Mouse (Mus musculus) heart, adult 2 months (tissue): ENCODE data around the gene Podnl1.

ENCODE experiments used
- CTCF ChIP-seq: fragments of 200-600 bp; IDR thresholded peaks from 2 replicates; pipeline ENCODE4 v1.8.1; 2022; ENCODE audit warnings: antibody characterized with exemption, mild to moderate bottlenecking, moderate library complexity
- EP300 ChIP-seq: fragments of 200-500 bp; IDR thresholded peaks from 2 replicates; pipeline ENCODE4 v1.6.1; 2011; ENCODE audit warnings: low read depth, low read length, control low read depth; ENCODE audit not compliant: insufficient read depth
- POLR2A ChIP-seq: fragments of 200-500 bp; IDR thresholded peaks from 2 replicates; pipeline ENCODE4 v1.6.1; 2011; ENCODE audit warnings: mild to moderate bottlenecking, low read depth, low read length, control low read depth; ENCODE audit not compliant: insufficient read depth

DNA sequence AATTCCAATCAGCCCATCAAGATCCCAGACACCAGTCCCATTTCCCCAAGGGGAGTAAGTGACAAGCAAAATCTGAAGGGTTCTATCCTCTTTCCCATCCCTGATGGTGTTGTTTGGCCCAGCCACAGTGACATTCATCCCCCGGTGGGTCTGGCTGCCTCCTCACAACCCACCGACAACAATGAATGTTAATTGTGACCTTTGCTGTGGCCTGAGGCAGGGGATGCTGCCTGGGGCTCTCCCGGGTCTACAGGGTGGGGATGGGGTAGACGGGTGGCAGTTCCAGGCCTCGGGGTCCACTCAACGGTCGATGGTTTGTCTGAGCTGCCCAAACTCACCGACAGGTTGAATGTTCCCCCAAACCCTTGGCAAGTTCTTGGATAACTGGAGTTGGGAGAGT is 52.8 kb downstream of the Podnl1 start:
- no peak for TF ChIP-seq POLR2A
- TF ChIP-seq CTCF, result no peak
- TF ChIP-seq EP300, result no peak
